Mouse (Mus musculus): ENCODE data around the gene Vps4a.

Gene Vps4a

DNA sequence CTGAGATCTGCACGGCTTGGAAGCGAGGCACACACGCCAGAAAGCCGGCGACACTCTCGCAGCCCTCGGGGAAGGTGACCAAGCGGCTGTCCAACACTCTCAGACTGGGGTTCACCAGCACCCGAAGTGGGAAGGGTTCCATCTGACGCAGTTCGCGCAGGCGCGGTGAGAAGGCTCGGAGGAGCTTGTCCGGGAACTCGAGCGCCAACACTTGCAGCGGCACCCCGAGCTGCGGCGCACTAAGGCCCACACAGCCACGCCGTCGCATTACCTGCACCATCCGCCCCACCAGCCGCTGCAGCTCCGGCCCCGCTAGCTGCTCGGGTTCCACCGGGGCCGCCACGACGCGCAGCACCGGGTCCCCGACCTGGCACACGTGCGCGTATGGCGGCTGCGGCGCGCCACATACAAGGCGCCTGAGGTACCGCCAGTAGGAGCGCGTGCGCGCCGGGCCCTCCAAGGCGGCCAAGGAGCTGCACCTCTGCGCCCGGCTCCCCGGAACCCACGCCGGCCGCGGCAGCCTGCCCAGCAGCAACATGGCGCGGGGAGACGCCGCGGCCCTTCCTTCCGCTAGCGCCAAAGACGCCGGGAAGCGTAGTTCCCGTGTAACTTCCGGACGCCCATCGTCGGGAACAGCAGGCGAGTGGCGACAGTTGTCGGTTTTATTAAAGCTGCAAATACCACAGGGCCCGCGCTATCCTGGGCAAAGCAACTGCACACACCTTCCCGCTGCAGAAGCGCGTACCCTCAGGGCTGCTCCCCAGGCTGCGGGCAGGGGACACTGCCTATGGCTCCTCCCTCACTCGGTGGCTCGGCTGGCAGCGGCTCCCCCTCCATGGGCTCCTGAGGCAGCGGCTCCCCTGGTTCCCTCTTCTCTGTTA is 17.3 kb downstream of the Vps4a start, which contains the start of gene Pdf:
Gene Pdf, minus strand, starts transcription at position 554 of the 881 bp plus-strand sequence.
- DNase-seq (ENCODE audit: low spot score in 2 of 2) = peak; percentile 42 to 66

- DNase-seq (ENCODE audit: low spot score in 2 of 2) = no peak
Measured at GRCm38 (mm10) chr8:107049480-107049879, 18.5 kb downstream of the Vps4a start.

- DNase-seq (ENCODE audit: low spot score in 2 of 2) = no peak
Measured at GRCm38 (mm10) chr8:107052046-107052445, 21.0 kb downstream of the Vps4a start.

- peak; percentile 81 to 90 for DNase-seq (ENCODE audit: low spot score in 2 of 2)
Measured at GRCm38 (mm10) chr8:107056076-107056972, 25.3 kb downstream of the Vps4a start, which contains the start of the genes Cog8 and Nip7. Cog8 (minus strand) TSS chr8:107056689. Nip7 (plus strand) TSS chr8:107056877.

GRCm38 (mm10) chr8:107056973-107057369 is 25.9 kb downstream of the Vps4a start:
- DNase-seq (ENCODE audit: low spot score in 2 of 2) = no peak

DNA sequence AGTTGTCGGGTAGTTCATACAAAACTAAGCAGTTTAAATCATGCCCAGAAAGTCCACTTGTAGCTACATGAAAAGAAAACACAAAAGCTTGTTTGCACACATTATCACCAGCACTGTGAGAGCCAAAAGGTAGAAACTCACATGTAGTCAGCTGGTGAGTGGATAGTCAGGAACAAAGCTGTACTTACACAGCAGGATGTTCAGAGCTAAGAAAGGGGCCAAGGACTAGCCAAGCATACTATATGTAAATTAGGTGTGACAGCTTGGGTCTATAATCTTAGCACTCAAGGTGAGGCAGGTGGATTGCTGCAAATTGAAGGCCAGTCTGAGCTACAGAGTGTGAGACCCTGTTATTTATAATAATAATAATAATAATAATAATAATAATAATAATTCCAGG is 31.6 kb downstream of the Vps4a start:
- DNase-seq (ENCODE audit: low spot score in 2 of 2) = no peak

- DNase-seq (ENCODE audit: low spot score in 2 of 2) = peak in 1 of 2 experiments; percentile 18
Measured at GRCm38 (mm10) chr8:107065511-107066496, 34.8 kb downstream of the Vps4a start, which contains the start of gene Tmed6. Tmed6 (minus strand) TSS chr8:107065644.

- DNase-seq (ENCODE audit: low spot score in 2 of 2) = no peak
Measured at GRCm38 (mm10) chr8:107073706-107074105, 42.7 kb downstream of the Vps4a start.

DNA sequence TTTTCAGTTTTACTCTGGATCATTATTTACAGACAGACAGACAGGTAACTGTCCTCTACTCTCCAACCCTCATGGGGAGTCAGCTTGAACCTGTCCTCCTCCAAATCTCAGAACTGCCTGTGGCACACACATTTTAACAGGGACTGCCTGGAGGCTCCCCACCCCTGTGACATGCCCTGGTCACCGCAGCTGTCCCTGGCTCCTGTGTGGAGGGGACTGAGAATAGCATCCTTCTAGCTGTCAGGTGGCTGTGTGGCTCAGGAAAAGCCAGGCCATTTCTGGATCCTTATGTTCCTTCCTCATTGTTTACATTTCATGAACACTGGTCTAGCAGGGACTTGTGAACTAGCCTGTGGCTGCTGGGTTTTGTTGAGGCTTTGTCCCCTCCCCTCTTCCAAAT is 43.1 kb downstream of the Vps4a start:
- DNase-seq (ENCODE audit: low spot score in 2 of 2) = no peak

- no peak for DNase-seq (ENCODE audit: low spot score in 2 of 2)
Measured at GRCm38 (mm10) chr8:107076239-107076888, 45.3 kb downstream of the Vps4a start.

DNA sequence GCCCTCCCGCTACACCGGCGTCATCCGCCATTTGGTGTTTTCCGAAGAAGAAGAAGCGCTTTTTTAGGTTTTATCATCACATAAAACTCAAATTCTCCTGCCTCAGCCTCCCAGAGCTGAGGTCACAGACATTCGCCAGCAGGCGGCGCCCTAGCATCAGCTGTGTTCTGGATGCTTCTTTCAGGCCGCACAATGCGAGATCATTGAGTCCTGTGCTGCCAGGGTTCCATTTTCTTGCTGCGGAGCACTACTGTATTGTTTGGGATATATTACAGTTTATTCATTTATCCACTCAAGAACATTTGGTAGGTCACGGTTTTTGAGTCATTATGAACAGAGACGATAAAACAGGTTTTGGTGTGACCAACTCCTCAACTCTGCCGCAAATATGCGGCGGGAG is 54.3 kb downstream of the Vps4a start:
- DNase-seq (ENCODE audit: low spot score in 2 of 2) = no peak

DNA sequence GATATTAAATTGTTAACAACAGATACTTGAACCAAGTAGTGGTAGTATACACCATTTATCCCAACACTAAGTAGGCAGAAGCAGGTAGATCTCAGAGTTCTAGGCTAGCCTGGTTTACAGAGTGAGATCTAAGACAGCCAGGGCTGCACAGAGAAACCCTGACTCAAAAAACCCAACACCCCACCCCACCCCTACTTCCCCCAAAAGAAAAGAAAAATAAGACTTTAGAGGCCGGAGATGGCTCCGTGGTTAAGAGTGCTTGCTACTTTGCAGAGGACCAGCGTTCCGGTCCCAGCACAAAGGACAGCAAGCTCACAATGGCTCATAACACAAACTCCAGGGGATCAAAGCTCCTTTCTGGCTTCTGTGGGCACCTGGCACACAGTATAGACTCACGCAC is 55.0 kb downstream of the Vps4a start:
- DNase-seq (ENCODE audit: low spot score in 2 of 2) = no peak

DNA sequence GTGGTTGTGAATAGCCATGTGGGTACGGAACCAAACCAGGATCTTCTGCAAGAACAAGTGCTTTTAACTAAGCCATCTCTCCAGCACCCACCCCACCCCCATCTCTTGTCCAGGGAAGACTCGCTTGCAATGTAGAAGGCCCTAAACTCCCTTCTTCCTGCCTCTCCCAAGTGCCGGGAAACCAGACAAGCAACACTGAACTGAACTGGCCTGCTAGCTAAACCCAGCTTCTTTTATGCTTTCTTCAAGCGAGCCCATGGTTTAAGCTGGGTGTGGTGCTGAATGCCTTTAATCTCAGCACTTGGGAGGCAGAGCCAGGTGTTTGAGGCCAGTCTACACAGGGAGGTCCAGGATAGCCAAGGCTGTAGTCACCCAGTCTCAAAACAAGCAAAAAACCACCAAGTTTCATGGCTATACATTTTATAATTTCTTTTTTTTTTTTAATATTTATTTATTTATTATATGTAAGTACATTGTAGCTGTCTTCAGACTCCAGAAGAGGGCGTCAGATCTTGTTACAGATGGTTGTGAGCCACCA is 57.6 kb downstream of the Vps4a start:
- no peak for DNase-seq (ENCODE audit: low spot score in 2 of 2)

GRCm38 (mm10) chr8:107090531-107090930 is 59.5 kb downstream of the Vps4a start:
- no peak for DNase-seq (ENCODE audit: low spot score in 2 of 2)
